Mouse (Mus musculus) thymus, adult 2 months (tissue): ENCODE data around the gene Prmt1. TPM values are rescaled to one million over a fixed set of nuclear protein-coding genes. Genes with fewer than 3 reads are reported as not detected.
A peak's percentile ranks its signal among the peaks of the same experiment; 100 is the strongest.

Source experiments
- DNase-seq: peaks from one replicate; pipeline ENCODE4 v3.0.0; 2021
- H3K27ac ChIP-seq: fragments of 200-500 bp; 2 replicates; pipeline ENCODE4 v1.5.1; 2012; ENCODE audit warnings: low read length, control low read depth; ENCODE audit not compliant: control insufficient read depth, insufficient read depth
- H3K27me3 ChIP-seq: fragments of 200-500 bp; 2 replicates; pipeline ENCODE4 v1.6.1; 2012; ENCODE audit warnings: mild to moderate bottlenecking, low read length, moderate library complexity, mixed read lengths; ENCODE audit not compliant: control insufficient read depth, insufficient read depth
- H3K36me3 ChIP-seq: fragments of 200-500 bp; 2 replicates; pipeline ENCODE4 v1.6.1; 2012; ENCODE audit warnings: mild to moderate bottlenecking, low read length, moderate library complexity; ENCODE audit not compliant: control insufficient read depth, insufficient read depth
- H3K4me1 ChIP-seq: fragments of 200-500 bp; replicated peaks from 2 replicates; pipeline ENCODE4 v1.6.1; 2012; ENCODE audit warnings: low read length; ENCODE audit not compliant: control insufficient read depth, insufficient read depth
- H3K4me3 ChIP-seq: fragments of 200-500 bp; 2 replicates; pipeline ENCODE4 v1.5.1; 2012; ENCODE audit warnings: mild to moderate bottlenecking, low read length, control low read depth, moderate library complexity; ENCODE audit not compliant: control insufficient read depth, insufficient read depth
- CTCF ChIP-seq: fragments of 200-500 bp; IDR thresholded peaks from 2 replicates; pipeline ENCODE4 v1.5.1; 2012; ENCODE audit warnings: mild to moderate bottlenecking, control low read depth, low read length, moderate library complexity, borderline replicate concordance; ENCODE audit not compliant: control insufficient read depth, poor library complexity, insufficient read depth; ENCODE audit errors: extremely low read depth
- POLR2A ChIP-seq: fragments of 200-500 bp; IDR thresholded peaks from 2 replicates; pipeline ENCODE4 v1.6.1; 2012; ENCODE audit warnings: mild to moderate bottlenecking, low read length, control low read depth, moderate library complexity; ENCODE audit not compliant: control insufficient read depth, poor library complexity, insufficient read depth; ENCODE audit errors: extremely low read depth
- WGBS: fragments of 180-500 bp; shearing (Covaris S2); methylation state at CpG from one replicate; pipeline ENCODE4 v1.1.7; 2018; 5-methylcytosine and 5-hydroxymethylcytosine counted together
- polyA plus RNA-seq: library from polyadenylated mRNA; depleted of rRNA; stranded (reverse); fragments of >200 nt; gene quantifications from 2 replicates; pipeline ENCODE4 v1.2.3, GENCODE M21; 2012

Prmt1 gene
- polyA plus RNA-seq, 1 experiment: 242 TPM

GRCm38 (mm10) chr7:44956266-44956665 is 30.1 kb downstream of the Prmt1 start:
- Histone ChIP-seq H3K4me3 (no peak overlapping the region), H3K4me1 (peaks cover 8% of the 10 kb centered on the region), H3K36me3 (no peaks in the 10 kb centered on the region), H3K27ac (no peak overlapping the region), H3K27me3 (no peaks in the 10 kb centered on the region; the same call in 1 of the 2 replicates)
- 92% methylated on average over 6 of the region's 6 CpGs for WGBS
- no peak for DNase-seq
- no peak for TF ChIP-seq CTCF
- TF ChIP-seq POLR2A: no peak

- Histone ChIP-seq H3K27ac (no peak overlapping the region), H3K4me1 (peaks cover 8% of the 10 kb centered on the region), H3K27me3 (no peaks in the 10 kb centered on the region; the same call in 1 of the 2 replicates), H3K36me3 (no peaks in the 10 kb centered on the region), H3K4me3 (no peak overlapping the region)
- 44% methylated on average over 5 of the region's 5 CpGs for WGBS
- TF ChIP-seq CTCF: no peak
- TF ChIP-seq POLR2A: no peak
- peak; percentile 32 for DNase-seq
Measured at GRCm38 (mm10) chr7:44955628-44956027, 30.7 kb downstream of the Prmt1 start.

- Histone ChIP-seq H3K4me3 (no peak overlapping the region), H3K36me3 (no peaks in the 10 kb centered on the region), H3K27me3 (no peaks in the 10 kb centered on the region; the same call in 1 of the 2 replicates), H3K4me1 (peaks cover 8% of the 10 kb centered on the region), H3K27ac (no peak overlapping the region)
- DNase-seq: no peak
- WGBS: 93% methylated on average over 12 of the region's 12 CpGs
- no peak for TF ChIP-seq POLR2A
- no peak for TF ChIP-seq CTCF
Measured at GRCm38 (mm10) chr7:44954091-44954885, 32.1 kb downstream of the Prmt1 start.

- peaks cover 8% of the 10 kb centered on the region for H3K4me1 ChIP-seq
- DNase-seq: no peak
- no peaks in the 10 kb centered on the region; the same call in 1 of the 2 replicates for H3K27me3 ChIP-seq
- no peaks in the 10 kb centered on the region for H3K36me3 ChIP-seq
- no peak overlapping the region for H3K27ac ChIP-seq
- no peak for TF ChIP-seq POLR2A
- TF ChIP-seq CTCF: no peak
- 78% methylated on average over 14 of the region's 14 CpGs for WGBS
- no peak overlapping the region for H3K4me3 ChIP-seq
Measured at GRCm38 (mm10) chr7:44953561-44953960, 32.8 kb downstream of the Prmt1 start.

- Histone ChIP-seq H3K4me1 (peaks cover 8% of the 10 kb centered on the region), H3K4me3 (peak overlapping the region; percentile 26), H3K36me3 (no peaks in the 10 kb centered on the region), H3K27me3 (no peaks in the 10 kb centered on the region; the same call in 1 of the 2 replicates), H3K27ac (no peak overlapping the region)
- 7% methylated on average over 24 of the region's 24 CpGs for WGBS
- no peak for TF ChIP-seq POLR2A
- TF ChIP-seq CTCF: no peak
- peak; percentile 44 for DNase-seq
Measured at GRCm38 (mm10) chr7:44952611-44953306, 33.6 kb downstream of the Prmt1 start.

- DNase-seq: no peak
- no peaks in the 10 kb centered on the region for H3K36me3 ChIP-seq
- TF ChIP-seq CTCF (no peak), POLR2A (no peak)
- H3K27me3 ChIP-seq: no peaks in the 10 kb centered on the region; the same call in 1 of the 2 replicates
- peaks cover 8% of the 10 kb centered on the region for H3K4me1 ChIP-seq
- H3K4me3 ChIP-seq: no peak overlapping the region
- WGBS: 2% methylated on average over 10 of the region's 10 CpGs
- no peak overlapping the region for H3K27ac ChIP-seq
Measured at GRCm38 (mm10) chr7:44951960-44952359, 34.4 kb downstream of the Prmt1 start.
